Mouse (Mus musculus) stomach, postnatal 0 days (tissue): ENCODE measurements around the gene Dmd.

Experiments used
- CTCF ChIP-seq: IDR thresholded peaks from 2 replicates; pipeline ENCODE4 v1.5.1; 2016; ENCODE audit warnings: antibody characterized with exemption, low read depth, mild to moderate bottlenecking, moderate library complexity
- EP300 ChIP-seq: optimal IDR thresholded peaks from 2 replicates; pipeline ENCODE3; 2016; ENCODE audit warnings: antibody characterized with exemption

DNA sequence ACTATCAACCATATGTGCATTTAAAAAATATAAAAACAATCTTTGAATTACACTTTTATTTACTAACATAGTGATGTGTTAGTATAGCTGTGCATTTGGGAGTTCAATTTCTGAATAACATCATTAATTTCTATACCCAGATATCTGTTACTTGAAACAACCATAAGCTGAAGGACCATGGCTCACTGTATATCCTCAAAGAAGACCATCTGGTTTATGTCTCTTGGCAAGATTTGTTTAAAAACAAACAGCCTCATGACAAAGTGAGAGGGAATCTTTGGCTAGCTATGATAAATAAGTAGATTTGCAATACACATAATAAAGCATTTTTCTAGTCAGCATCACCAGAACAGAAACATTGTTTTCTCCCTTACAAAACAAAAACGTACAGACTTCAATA is 1027.2 kb downstream of the Dmd start:
- TF ChIP-seq CTCF (no peak), EP300 (no peak)
